Mouse (Mus musculus) C2C12 (cell line): ENCODE results near the gene Cavin4.

ENCODE experiments used
- CTCF ChIP-seq: IDR thresholded peaks from one replicate; pipeline ENCODE4 v1.5.1; 2011; ENCODE audit not compliant: control insufficient read depth, insufficient read depth, insufficient read length
- USF1 ChIP-seq: IDR thresholded peaks from one replicate; pipeline ENCODE4 v1.6.1; 2011; ENCODE audit warnings: low read depth, mild to moderate bottlenecking, control low read depth, moderate library complexity

- TF ChIP-seq CTCF = no peak
- TF ChIP-seq USF1 = no peak
Measured at GRCm38 (mm10) chr4:48676570-48677185, 13.4 kb downstream of the Cavin4 start.
